11 mouse cellular contexts compared by ENCODE assay signal in genomic region chr7:69655583-69655982, GRCm38 (mm10).
DNase-seq lines count a peak whose midpoint lies in the region; ATAC-seq and TF ChIP-seq lines count a peak whose summit lies in the region.
"Had no signal": no experiment of that assay in that cellular context is flagged by ENCODE, and none has a peak within 500 bp of the region (broad histone marks: within the 10 kb centered on the region; RNA-seq: fewer than 3 reads in every experiment).

No protein-coding gene starts in this region.

- no peak overlapping the region for H3K4me3 ChIP-seq in hindbrain, embryonic 10.5 days
- H3K4me3 ChIP-seq in hindbrain, embryonic 16.5 days (ENCODE audit: low read length): no peak overlapping the region
- no peak overlapping the region for H3K4me3 ChIP-seq in lung, embryonic 14.5 days (ENCODE audit: low read depth, low read length)
- H3K4me3 ChIP-seq: limb, embryonic 12.5 days had no signal

- no peak for DNase-seq in hindbrain, embryonic 10.5 days (ENCODE audit: low spot score)
- peak; percentile 68 for DNase-seq in lung, embryonic 14.5 days
- no peak for DNase-seq in lung, postnatal 25 days (ENCODE audit: low spot score)
- DNase-seq in embryo, embryonic 11 days: peak; percentile 21
- peak; percentile 2 for DNase-seq in lung, postnatal 36 days
- no peak for DNase-seq in cerebellum, postnatal 36 days
- DNase-seq: cerebellum, adult 9-11 months had no signal

- H3K27me3 ChIP-seq in hindbrain, embryonic 10.5 days (ENCODE audit: insufficient read depth, poor library complexity, severe bottlenecking): no peaks in the 10 kb centered on the region
- H3K27me3 ChIP-seq in hindbrain, embryonic 16.5 days (replicated peaks; ENCODE audit: control insufficient read depth, insufficient read depth, low read length): no peaks in the 10 kb centered on the region; the same call in 1 of the 2 replicates
- no peaks in the 10 kb centered on the region for H3K27me3 ChIP-seq in lung, embryonic 14.5 days (ENCODE audit: insufficient read depth, low read length)

- 0 out of 2 replicates have a peak overlapping the region, but pooled peaks have one; percentile 12 for H3K27ac ChIP-seq in hindbrain, embryonic 10.5 days
- no peak overlapping the region for H3K27ac ChIP-seq in hindbrain, embryonic 16.5 days (ENCODE audit: low read depth, low read length)
- peak overlapping the region; percentile 42; the same call in 1 of the 2 replicates for H3K27ac ChIP-seq in lung, embryonic 14.5 days (ENCODE audit: low read depth)
- H3K27ac ChIP-seq: hindbrain, postnatal 0 days; limb, embryonic 12.5 days had no signal

- TF ChIP-seq CTCF in lung, embryonic 14.5 days (IDR thresholded peaks at IDR 0.05; ENCODE audit: low read depth): no peak

- ATAC-seq in hindbrain, embryonic 16.5 days: no peak
- ATAC-seq in lung, embryonic 14.5 days (ENCODE audit: insufficient read depth): peak; percentile 83
- ATAC-seq: CD4-positive, CD25-positive, alpha-beta regulatory T cell, adult 4 months; hindbrain, postnatal 0 days had no signal

- H3K36me3 ChIP-seq in hindbrain, embryonic 10.5 days: no peaks in the 10 kb centered on the region
- H3K36me3 ChIP-seq in hindbrain, embryonic 16.5 days (ENCODE audit: control insufficient read depth, insufficient read depth, low read length): no peaks in the 10 kb centered on the region
- H3K36me3 ChIP-seq in lung, embryonic 14.5 days (ENCODE audit: insufficient read depth): no peaks in the 10 kb centered on the region
- H3K36me3 ChIP-seq: limb, embryonic 12.5 days had no signal

- peaks cover 6% of the 10 kb centered on the region; the same call in 1 of the 2 replicates for H3K4me1 ChIP-seq in hindbrain, embryonic 10.5 days (replicated peaks)
- H3K4me1 ChIP-seq in hindbrain, embryonic 16.5 days (ENCODE audit: control insufficient read depth, insufficient read depth, low read depth, low read length): no peaks in the 10 kb centered on the region
- no peaks in the 10 kb centered on the region for H3K4me1 ChIP-seq in lung, embryonic 14.5 days (ENCODE audit: insufficient read depth)
- H3K4me1 ChIP-seq: limb, embryonic 12.5 days had no signal

- H3K9me3 ChIP-seq in hindbrain, embryonic 10.5 days: no peaks in the 10 kb centered on the region
- no peaks in the 10 kb centered on the region for H3K9me3 ChIP-seq in hindbrain, embryonic 16.5 days (ENCODE audit: control insufficient read depth, low read length)
- H3K9me3 ChIP-seq in lung, embryonic 14.5 days (ENCODE audit: low read depth, low read length): no peaks in the 10 kb centered on the region
- H3K9me3 ChIP-seq: limb, embryonic 12.5 days had no signal

- no peak overlapping the region for H3K9ac ChIP-seq in hindbrain, embryonic 16.5 days (ENCODE audit: low read depth, low read length)
- no peak overlapping the region for H3K9ac ChIP-seq in lung, embryonic 14.5 days
- H3K9ac ChIP-seq: limb, embryonic 12.5 days had no signal

- 15% methylated on average over 9 of the region's 9 CpGs for WGBS in hindbrain, embryonic 10.5 days
- whole genome bisulfite sequencing in hindbrain, embryonic 16.5 days: 16% methylated on average over 9 of the region's 9 CpGs
- WGBS in lung, embryonic 14.5 days: 4% methylated on average over 9 of the region's 9 CpGs

- no peak overlapping the region; the same call in 1 of the 2 replicates for H3K4me2 ChIP-seq in hindbrain, embryonic 16.5 days (ENCODE audit: low read length)
- H3K4me2 ChIP-seq in lung, embryonic 14.5 days: no peak overlapping the region
- H3K4me2 ChIP-seq: limb, embryonic 12.5 days had no signal

Comparison
In these comparisons a context has a peak if more than half of its experiments do, and no peak if none do; other contexts are left out.
1. DNase-seq: peak in lung, embryonic 14.5 days (single experiment), embryo, embryonic 11 days (single experiment) and lung, postnatal 36 days (single experiment); none in hindbrain, embryonic 10.5 days (single experiment), lung, postnatal 25 days (single experiment) and cerebellum, postnatal 36 days (0 of 2).